ENCODE assay signal across 26 mouse cellular contexts in the genomic region with DNA sequence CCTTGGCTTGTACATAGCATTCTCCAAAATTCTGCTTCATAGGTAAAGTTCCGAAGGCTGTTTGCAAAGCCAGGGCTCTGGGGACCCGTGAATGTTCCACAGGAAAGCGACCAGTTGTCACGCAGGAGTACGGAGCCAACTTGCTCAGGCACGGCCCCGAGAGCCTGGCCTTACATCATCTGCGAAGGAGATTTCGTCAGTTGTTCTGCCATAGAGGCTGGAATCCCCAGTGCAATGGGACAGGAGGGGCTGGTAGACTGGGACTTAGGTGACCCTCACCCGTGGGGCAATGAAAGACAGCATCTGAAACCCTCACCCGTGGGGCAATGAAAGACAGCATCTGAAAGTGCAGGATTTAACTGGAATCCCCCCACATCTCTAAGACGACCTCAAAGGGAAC.
DNase-seq lines count a peak whose midpoint lies in the region; ATAC-seq and TF ChIP-seq lines count a peak whose summit lies in the region.
"Had no signal": no experiment of that assay in that cellular context is flagged by ENCODE, and none has a peak within 500 bp of the region (broad histone marks: within the 10 kb centered on the region; RNA-seq: fewer than 3 reads in every experiment).

No protein-coding gene starts in this region.

- no peak overlapping the region for H3K4me3 ChIP-seq in limb, embryonic 13.5 days
- H3K4me3 ChIP-seq in limb, embryonic 10.5 days: no peak overlapping the region
- H3K4me3 ChIP-seq in left cerebral cortex, adult 2 months: no peak overlapping the region
- H3K4me3 ChIP-seq: embryonic facial prominence, embryonic 12.5 days; forebrain, embryonic 10.5 days; forebrain, embryonic 13.5 days; heart, embryonic 12.5 days; heart, embryonic 15.5 days; hindbrain, embryonic 10.5 days; hindbrain, embryonic 13.5 days; intestine, embryonic 15.5 days had no signal

- 61% methylated on average over 12 of the region's 12 CpGs for WGBS in limb, embryonic 13.5 days
- 84% methylated on average over 12 of the region's 12 CpGs for WGBS in limb, embryonic 10.5 days

- no peak for TF ChIP-seq CTCF in left cerebral cortex, adult 2 months (IDR thresholded peaks at IDR 0.05)

- intact Hi-C loops in left cerebral cortex, adult 2 months (cut with DNase I): no loop called here

- no peak overlapping the region for H3K27ac ChIP-seq in limb, embryonic 13.5 days
- no peak overlapping the region for H3K27ac ChIP-seq in limb, embryonic 10.5 days
- H3K27ac ChIP-seq in left cerebral cortex, adult 2 months: no peak overlapping the region
- H3K27ac ChIP-seq: embryonic facial prominence, embryonic 12.5 days; forebrain, embryonic 10.5 days; forebrain, embryonic 13.5 days; hindbrain, embryonic 10.5 days; hindbrain, embryonic 13.5 days; intestine, embryonic 15.5 days had no signal

- 0 out of 2 replicates have a peak overlapping the region, but pooled peaks have one; percentile 3 for H3K4me2 ChIP-seq in limb, embryonic 13.5 days (replicated peaks)
- H3K4me2 ChIP-seq: embryonic facial prominence, embryonic 12.5 days; forebrain, embryonic 13.5 days; heart, embryonic 12.5 days; hindbrain, embryonic 13.5 days; intestine, embryonic 15.5 days had no signal

- no peak overlapping the region for H3K9ac ChIP-seq in limb, embryonic 13.5 days
- H3K9ac ChIP-seq: embryonic facial prominence, embryonic 12.5 days; forebrain, embryonic 13.5 days; heart, embryonic 12.5 days; heart, embryonic 15.5 days; hindbrain, embryonic 13.5 days; intestine, embryonic 15.5 days had no signal

- 0 out of 2 replicates have a peak, but pooled peaks have one; percentile 44 for ATAC-seq in limb, embryonic 13.5 days (ENCODE audit: low FRiP score, low read depth)
- ATAC-seq: forebrain, embryonic 13.5 days; forebrain, embryonic 16.5 days; hindbrain, embryonic 16.5 days; intestine, embryonic 15.5 days; Patski had no signal

- no peaks in the 10 kb centered on the region for H3K9me3 ChIP-seq in limb, embryonic 13.5 days
- no peaks in the 10 kb centered on the region for H3K9me3 ChIP-seq in limb, embryonic 10.5 days (replicated peaks)
- H3K9me3 ChIP-seq: embryonic facial prominence, embryonic 12.5 days; forebrain, embryonic 10.5 days; forebrain, embryonic 13.5 days; G1E; heart, embryonic 12.5 days; heart, embryonic 15.5 days; hindbrain, embryonic 10.5 days; hindbrain, embryonic 13.5 days; intestine, embryonic 15.5 days had no signal

- DNase-seq in adrenal gland, adult 2 months: peak; percentile 16
- no peak for DNase-seq in adrenal gland, postnatal 25 days
- peak; percentile 4 to 26 for DNase-seq in adrenal gland, postnatal 36 days
- DNase-seq in adrenal gland, postnatal 4 days (ENCODE audit: low spot score in 2 of 2): no peak
- no peak for DNase-seq in limb, embryonic 10.5 days (ENCODE audit: low spot score)
- DNase-seq in left cerebral cortex, adult 2 months (ENCODE audit: extremely low spot score in 1 of 2, low spot score in 2 of 2): no peak
- DNase-seq: cerebellum, adult 18-20 months; cerebellum, adult 9-10 months; cerebellum, postnatal 14 days; gastrocnemius, postnatal 10 days; gastrocnemius, postnatal 36 days; heart, postnatal 36 days; kidney, adult 11 months had no signal

- H3K36me3 ChIP-seq in limb, embryonic 13.5 days: no peaks in the 10 kb centered on the region
- no peaks in the 10 kb centered on the region for H3K36me3 ChIP-seq in limb, embryonic 10.5 days
- H3K36me3 ChIP-seq: embryonic facial prominence, embryonic 12.5 days; forebrain, embryonic 10.5 days; G1E; heart, embryonic 12.5 days; heart, embryonic 15.5 days; hindbrain, embryonic 10.5 days; hindbrain, embryonic 13.5 days; intestine, embryonic 15.5 days had no signal

- no peaks in the 10 kb centered on the region for H3K27me3 ChIP-seq in limb, embryonic 13.5 days
- no peaks in the 10 kb centered on the region for H3K27me3 ChIP-seq in limb, embryonic 10.5 days (ENCODE audit: low read depth, poor library complexity, severe bottlenecking)
- H3K27me3 ChIP-seq: embryonic facial prominence, embryonic 12.5 days; forebrain, embryonic 13.5 days; heart, embryonic 12.5 days; heart, embryonic 15.5 days; hindbrain, embryonic 13.5 days; intestine, embryonic 15.5 days had no signal

- peaks cover 14% of the 10 kb centered on the region for H3K4me1 ChIP-seq in limb, embryonic 13.5 days
- H3K4me1 ChIP-seq in limb, embryonic 10.5 days: peaks cover 6% of the 10 kb centered on the region; the same call in 1 of the 2 replicates
- H3K4me1 ChIP-seq: embryonic facial prominence, embryonic 12.5 days; forebrain, embryonic 13.5 days; hindbrain, embryonic 10.5 days; intestine, embryonic 15.5 days had no signal

Comparison
In these comparisons a context has a peak if more than half of its experiments do, and no peak if none do; other contexts are left out.
1. DNase-seq: peak in adrenal gland, adult 2 months (single experiment) and adrenal gland, postnatal 36 days (2 of 2); none in adrenal gland, postnatal 25 days (single experiment), adrenal gland, postnatal 4 days (0 of 2), limb, embryonic 10.5 days (single experiment) and left cerebral cortex, adult 2 months (0 of 2).